Mouse (Mus musculus) R1 (cell line): Measurements from ENCODE around the gene Tnk1.
"Not testable (repeated sequence)": the region's sequence is repeated elsewhere in the genome, so short reads cannot be mapped to it uniquely, and the experiment has no call there.

ENCODE experiments used
- DNase-seq: peaks from one replicate; pipeline ENCODE4 v3.0.0-alpha.2; 2018; ENCODE audit warnings: low read depth, low spot score

The Tnk1 gene

GRCm38 (mm10) chr11:69878952-69879351 is 20.4 kb upstream of the Tnk1 start:
- DNase-seq = no peak

GRCm38 (mm10) chr11:69878399-69878798 is 19.9 kb upstream of the Tnk1 start:
- no peak for DNase-seq

GRCm38 (mm10) chr11:69877878-69878277 is 19.3 kb upstream of the Tnk1 start, which contains the start of gene Tmem95:
Tmem95 (minus strand) TSS chr11:69878018.
- no peak for DNase-seq

GRCm38 (mm10) chr11:69876867-69877266 is 18.3 kb upstream of the Tnk1 start:
- peak; percentile 94 for DNase-seq

- no peak for DNase-seq
Measured at GRCm38 (mm10) chr11:69876186-69876585, 17.7 kb upstream of the Tnk1 start.

- DNase-seq = no peak
Measured at GRCm38 (mm10) chr11:69872451-69872850, 13.9 kb upstream of the Tnk1 start.

- DNase-seq = no peak
Measured at GRCm38 (mm10) chr11:69871822-69872221, 13.3 kb upstream of the Tnk1 start.

- DNase-seq = no peak
Measured at GRCm38 (mm10) chr11:69870289-69871069, 11.9 kb upstream of the Tnk1 start.

- DNase-seq = no peak
Measured at GRCm38 (mm10) chr11:69867335-69867734, 8.8 kb upstream of the Tnk1 start.

- DNase-seq = no peak
Measured at GRCm38 (mm10) chr11:69865561-69865960, 7.0 kb upstream of the Tnk1 start.

GRCm38 (mm10) chr11:69864138-69864860 is 5.8 kb upstream of the Tnk1 start:
- no peak for DNase-seq

- DNase-seq = not testable (repeated sequence)
Measured at GRCm38 (mm10) chr11:69863729-69864128, 5.2 kb upstream of the Tnk1 start.

GRCm38 (mm10) chr11:69855347-69855746 is 3.2 kb downstream of the Tnk1 start:
- peak; percentile 90 for DNase-seq

GRCm38 (mm10) chr11:69854680-69855079 is 3.9 kb downstream of the Tnk1 start:
- no peak for DNase-seq

- peak; percentile 80 for DNase-seq
Measured at GRCm38 (mm10) chr11:69853994-69854393, 4.5 kb downstream of the Tnk1 start.

GRCm38 (mm10) chr11:69850754-69851153 is 7.8 kb downstream of the Tnk1 start:
- no peak for DNase-seq

- DNase-seq = no peak
Measured at GRCm38 (mm10) chr11:69849884-69850283, 8.6 kb downstream of the Tnk1 start.

- DNase-seq = no peak
Measured at GRCm38 (mm10) chr11:69849128-69849527, 9.4 kb downstream of the Tnk1 start.

GRCm38 (mm10) chr11:69848021-69848420 is 10.5 kb downstream of the Tnk1 start:
- DNase-seq = no peak

- no peak for DNase-seq
Measured at GRCm38 (mm10) chr11:69846738-69847688, 11.5 kb downstream of the Tnk1 start.

- peak; percentile 95 for DNase-seq
Measured at GRCm38 (mm10) chr11:69846198-69846680, 12.3 kb downstream of the Tnk1 start, which contains the start of gene Plscr3. Plscr3 (plus strand) TSS chr11:69846376.
